Mouse (Mus musculus): Measurements from ENCODE around the gene Tfec. TPM values are rescaled to one million over a fixed set of nuclear protein-coding genes. Genes with fewer than 3 reads are reported as not detected.
A peak's percentile ranks its signal among the peaks of the same experiment; 100 is the strongest.

Tfec gene
- 1 to 10 TPM in 1 of 2 experiments, under 1 TPM in 1; 0.42 to 1.2 TPM for total RNA-seq (2021)
- long read RNA-seq, experiment 1, result 0 reads
- long read RNA-seq, experiment 2, result 0 reads

GRCm38 (mm10) chr6:16898251-16898862, at the start of gene Tfec:
TSS of gene Tfec (minus strand) at chr6:16898441.
- DNase-seq, result no peak

DNA sequence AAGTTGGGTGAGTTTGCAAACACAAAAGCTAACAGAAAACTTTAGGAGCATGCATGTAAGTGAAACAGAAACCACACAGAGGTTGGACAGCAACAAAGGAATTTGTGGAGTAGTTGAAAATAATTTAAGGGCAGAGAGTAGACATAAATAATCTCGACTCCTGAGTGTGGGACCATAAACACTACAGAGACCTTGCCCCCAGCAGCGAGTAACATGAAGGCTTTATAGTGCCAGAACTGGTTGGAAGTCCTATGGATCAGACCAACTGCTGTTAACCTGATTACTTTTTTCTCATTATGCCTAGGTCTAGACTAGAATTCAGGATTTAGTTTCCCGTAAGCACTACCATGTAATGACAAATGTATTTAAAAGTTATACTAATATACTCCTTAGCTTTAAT, 49.6 kb upstream of the Tfec start:
- no peak for DNase-seq

GRCm38 (mm10) chr6:16943513-16943912, 45.3 kb upstream of the Tfec start:
- no peak for DNase-seq

DNA sequence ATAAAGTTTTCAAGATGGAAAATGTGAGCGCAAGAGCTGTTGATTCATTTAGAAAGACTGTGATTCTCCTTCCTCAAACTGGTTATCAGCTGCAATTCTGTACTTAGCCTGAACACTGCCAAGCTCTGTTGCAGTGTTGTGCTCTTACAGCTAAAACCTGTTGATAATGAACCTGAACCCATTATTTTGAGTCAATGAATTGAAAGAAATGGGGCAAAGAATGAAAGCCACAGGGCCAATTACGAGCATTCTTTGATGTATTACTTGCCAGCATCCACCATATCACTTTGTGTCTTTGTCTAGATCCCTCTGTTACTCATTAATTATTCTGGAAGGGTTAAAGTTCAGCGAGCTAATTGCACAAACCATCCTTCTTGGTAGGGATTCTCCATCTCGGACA, 44.2 kb upstream of the Tfec start:
- no peak for DNase-seq

DNA sequence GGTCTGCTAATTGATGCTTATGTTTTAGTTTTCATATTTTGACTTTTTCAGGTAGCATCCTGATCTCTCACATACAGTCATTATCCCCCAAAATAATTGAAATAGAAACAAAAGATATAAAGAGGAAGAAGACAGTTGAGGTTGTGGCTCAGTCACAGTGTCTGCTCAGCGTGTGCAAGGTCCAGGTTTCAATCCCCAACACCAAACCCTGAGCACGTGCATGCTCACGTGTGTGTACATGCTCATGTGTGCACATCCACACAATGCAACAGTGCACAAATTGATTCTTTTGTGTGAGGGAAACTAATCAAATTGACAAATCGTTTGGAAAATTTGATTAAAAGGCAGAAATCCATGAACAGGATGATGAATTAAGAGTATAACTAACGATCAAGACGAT, 32.8 kb upstream of the Tfec start:
- no peak for DNase-seq

- no peak for DNase-seq
Measured at GRCm38 (mm10) chr6:16920111-16920656, 21.9 kb upstream of the Tfec start.

- DNase-seq, result no peak
Measured at GRCm38 (mm10) chr6:16891819-16892218, 6.4 kb downstream of the Tfec start.

DNA sequence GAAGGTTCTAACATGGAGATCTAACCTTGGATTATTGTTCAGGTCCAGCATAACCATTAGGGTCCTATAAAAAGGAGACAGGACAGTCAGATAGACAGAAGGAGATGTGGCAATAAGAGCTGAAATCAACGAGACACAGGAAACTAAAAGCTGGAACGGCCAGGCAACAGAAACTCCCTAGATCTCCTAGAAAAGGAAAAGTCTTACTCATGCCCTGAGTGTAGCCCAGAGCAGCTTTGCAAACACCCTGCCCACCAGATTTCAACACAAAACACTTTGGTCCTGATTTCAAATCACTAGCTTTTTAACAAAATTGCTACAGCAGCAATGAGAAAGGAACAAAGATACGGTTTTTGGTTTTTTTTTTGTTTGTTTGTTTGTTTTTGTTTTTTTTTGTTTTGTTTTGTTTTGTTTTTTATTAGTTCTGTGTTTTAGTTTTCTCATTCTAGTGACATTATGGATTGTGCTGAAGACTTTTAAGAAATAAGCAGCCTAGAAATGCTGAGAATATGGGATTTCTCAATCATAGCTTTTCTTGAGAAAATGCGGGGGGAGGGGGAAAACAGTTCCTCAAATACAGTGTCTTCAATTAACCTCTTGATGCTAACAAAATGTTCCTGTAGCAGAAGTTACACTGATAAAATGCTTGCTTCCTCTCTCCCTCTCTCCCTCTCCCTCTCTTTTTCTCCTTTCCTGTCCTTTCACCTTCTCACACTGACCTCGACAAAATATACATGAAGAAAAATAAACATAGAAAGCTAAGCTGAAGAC, 14.5 kb downstream of the Tfec start:
- no peak for DNase-seq

GRCm38 (mm10) chr6:16874021-16874542, 24.2 kb downstream of the Tfec start:
- no peak for DNase-seq

GRCm38 (mm10) chr6:16870067-16870466, 28.2 kb downstream of the Tfec start:
- no peak for DNase-seq

GRCm38 (mm10) chr6:16868314-16868713, 29.9 kb downstream of the Tfec start:
- DNase-seq, result no peak

GRCm38 (mm10) chr6:16862753-16863508, 35.3 kb downstream of the Tfec start:
- no peak for DNase-seq

DNA sequence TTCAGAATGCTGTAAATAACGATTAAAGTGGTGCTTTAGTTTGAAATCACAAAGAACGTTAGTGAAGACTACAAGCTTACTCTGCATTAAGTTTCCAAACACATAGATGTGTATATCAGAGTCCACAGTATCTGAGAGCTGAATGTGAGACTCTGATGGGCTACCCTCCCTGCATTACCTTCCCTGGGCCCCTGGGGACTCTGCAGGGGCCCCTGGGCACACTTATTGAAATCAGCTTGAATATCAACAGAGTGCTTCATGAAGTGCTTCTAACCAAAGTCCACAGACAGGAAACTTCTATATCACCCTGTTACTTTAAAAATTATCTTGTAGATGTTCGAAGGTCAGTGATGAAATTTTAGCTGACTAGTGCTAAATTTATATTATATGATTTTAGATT, 36.2 kb downstream of the Tfec start:
- no peak for DNase-seq

DNA sequence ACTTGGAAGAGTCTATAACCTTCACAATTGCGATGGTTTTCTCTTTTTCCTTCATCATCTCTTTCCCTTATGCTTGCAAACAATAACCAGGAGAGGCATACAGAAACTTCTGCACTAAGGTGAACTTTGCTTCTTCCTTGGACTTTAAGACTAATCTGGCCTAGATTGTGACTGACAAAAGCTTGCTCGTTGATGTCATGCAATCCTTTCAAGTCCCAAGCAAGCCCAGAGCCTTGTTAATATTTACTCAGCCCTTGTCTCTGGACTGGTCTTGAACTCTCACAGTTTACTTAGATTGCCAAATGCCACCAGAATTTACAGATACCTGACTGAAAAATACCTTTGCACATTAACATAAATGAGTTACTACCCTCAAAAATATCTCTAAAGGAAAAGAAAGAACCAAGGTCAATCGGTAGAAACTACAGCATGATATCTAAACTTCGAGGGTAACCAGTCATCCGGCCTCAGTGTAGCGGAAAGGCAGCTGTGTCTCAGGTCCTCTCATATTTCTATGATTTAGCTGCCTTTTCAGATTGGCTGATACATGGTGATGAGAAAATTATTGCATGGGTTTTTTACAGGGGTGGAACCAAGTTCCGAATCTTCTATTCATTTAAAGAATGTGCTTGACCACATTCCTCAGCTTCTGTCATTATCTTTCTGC, 42.2 kb downstream of the Tfec start:
- no peak for DNase-seq

DNA sequence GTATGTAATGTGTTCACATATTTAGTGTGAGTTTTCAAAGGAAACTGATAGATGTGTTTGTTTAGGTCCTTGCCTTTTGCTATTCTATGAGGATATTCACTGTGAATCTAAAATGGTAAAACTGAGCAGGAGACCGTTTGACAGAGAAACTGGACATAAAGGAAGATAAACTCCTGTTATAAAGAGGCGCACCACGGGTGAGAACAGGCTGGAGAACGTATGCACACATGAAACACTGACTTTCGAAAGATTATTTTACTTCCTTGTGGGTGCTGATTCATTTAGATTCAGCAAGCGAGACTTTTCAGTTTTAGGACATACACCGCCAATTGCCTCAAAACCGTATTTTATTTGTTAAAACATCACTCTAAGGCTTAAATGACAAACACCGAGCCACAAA, 43.3 kb downstream of the Tfec start:
- no peak for DNase-seq

- no peak for DNase-seq
Measured at GRCm38 (mm10) chr6:16846521-16846920, 51.7 kb downstream of the Tfec start.

DNA sequence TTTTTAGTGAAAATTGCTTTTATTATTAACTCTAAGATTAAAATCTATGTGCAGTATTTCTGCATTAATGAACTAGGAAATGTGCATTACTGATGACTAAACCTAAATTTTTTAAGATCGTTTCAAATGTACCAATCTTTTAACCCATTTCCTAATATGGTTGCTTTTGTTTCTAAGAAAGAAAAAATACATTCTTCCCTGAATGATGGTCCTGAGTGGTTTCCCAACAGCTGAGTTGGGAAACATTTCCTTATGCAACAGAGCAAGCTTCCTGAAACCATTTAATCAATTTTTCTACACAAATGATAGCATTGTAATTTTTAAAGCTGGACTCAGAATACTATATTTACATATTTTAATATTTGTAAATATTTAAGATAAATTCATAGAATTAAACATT, 62.6 kb downstream of the Tfec start:
- DNase-seq, result no peak

DNA sequence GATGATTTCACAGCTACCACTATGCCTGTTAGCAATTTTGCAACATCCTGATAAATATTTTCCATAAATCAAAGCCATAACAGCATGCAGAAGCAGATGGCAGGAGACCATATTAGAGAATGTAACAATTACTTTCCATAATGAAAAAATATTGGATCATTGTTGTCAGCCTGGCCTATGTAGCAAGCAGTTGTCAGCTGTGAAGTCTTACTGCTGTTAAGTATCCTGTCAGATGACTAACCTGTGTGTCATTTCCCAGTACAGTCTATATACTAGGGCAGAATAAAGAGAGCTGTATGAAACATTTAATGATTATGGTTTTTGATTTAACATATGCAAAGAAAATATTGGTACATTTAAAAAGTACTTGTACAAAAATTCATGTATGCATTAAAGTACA, 69.9 kb downstream of the Tfec start:
- DNase-seq, result no peak

GRCm38 (mm10) chr6:16821985-16822384, 76.3 kb downstream of the Tfec start:
- DNase-seq, result no peak

DNA sequence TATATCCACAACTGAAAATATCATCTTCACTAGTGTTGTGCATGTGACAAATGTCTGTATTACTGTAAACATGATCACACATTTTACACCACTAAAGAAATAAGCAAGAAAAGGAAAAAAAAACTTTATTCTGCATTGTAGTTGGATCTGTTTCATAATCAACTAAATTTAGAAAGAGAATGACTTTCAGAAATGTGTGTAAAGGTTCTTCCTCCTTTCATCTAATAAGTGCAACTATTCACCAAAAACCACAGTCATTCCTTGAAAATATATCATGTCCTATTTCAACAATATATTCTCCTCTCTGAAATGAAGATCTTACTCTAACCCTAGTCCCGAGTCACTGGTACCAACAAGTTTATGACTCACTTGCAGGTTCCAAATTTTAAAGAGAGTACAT, 91.9 kb downstream of the Tfec start:
- no peak for DNase-seq

GRCm38 (mm10) chr6:16797669-16798068, 100.6 kb downstream of the Tfec start:
- peak; percentile 16 for DNase-seq

- DNase-seq, result no peak
Measured at GRCm38 (mm10) chr6:16796914-16797313, 101.3 kb downstream of the Tfec start.
